Mouse (Mus musculus): ENCODE data around the gene Setd7. TPM values are rescaled to one million over a fixed set of nuclear protein-coding genes. Genes with fewer than 3 reads are reported as not detected.

Gene Setd7
- polyA plus RNA-seq, 1 experiment: 14.1 TPM

- H3K4me1 ChIP-seq (ENCODE audit: control insufficient read depth, insufficient read depth, low read length): no peaks in the 10 kb centered on the region
- H3K4me3 ChIP-seq (ENCODE audit: insufficient read depth, low read depth, low read length): no peak overlapping the region
- WGBS: 72% methylated on average over 4 of the region's 4 CpGs
- DNase-seq: no peak
- TF ChIP-seq CTCF (conservative IDR thresholded peaks at IDR 0.05; ENCODE audit: insufficient read depth, insufficient read length, low read depth, low read length) (no peak), POLR2A (IDR thresholded peaks at IDR 0.05; ENCODE audit: low read depth, low read length) (no peak)
- no peaks in the 10 kb centered on the region for H3K27me3 ChIP-seq (replicated peaks; ENCODE audit: control insufficient read depth, insufficient read depth, low read length)
- no peak overlapping the region for H3K27ac ChIP-seq (ENCODE audit: insufficient read depth, low read depth, low read length)
- H3K36me3 ChIP-seq (ENCODE audit: control insufficient read depth, insufficient read depth, low read length): peaks cover 7% of the 10 kb centered on the region
These were observed 85.0 kb downstream of the Setd7 start for GRCm38 (mm10) chr3:51475706-51476105.

- Histone ChIP-seq H3K36me3 (ENCODE audit: control insufficient read depth, insufficient read depth, low read length) (peaks cover 19% of the 10 kb centered on the region), H3K27me3 (replicated peaks; ENCODE audit: control insufficient read depth, insufficient read depth, low read length) (no peaks in the 10 kb centered on the region), H3K4me1 (ENCODE audit: control insufficient read depth, insufficient read depth, low read length) (no peaks in the 10 kb centered on the region), H3K27ac (ENCODE audit: insufficient read depth, low read depth, low read length) (no peak overlapping the region), H3K4me3 (ENCODE audit: insufficient read depth, low read depth, low read length) (no peak overlapping the region)
- DNase-seq: no peak
- TF ChIP-seq CTCF (conservative IDR thresholded peaks at IDR 0.05; ENCODE audit: insufficient read depth, insufficient read length, low read depth, low read length) (no peak), POLR2A (IDR thresholded peaks at IDR 0.05; ENCODE audit: low read depth, low read length) (no peak)
- 87% methylated on average over 2 of the region's 2 CpGs for WGBS
These were observed 92.1 kb downstream of the Setd7 start for GRCm38 (mm10) chr3:51468530-51468929.

Other genes starting within 250 kb of the Setd7 start
- gene Elf2, start 220.2 kb downstream of the Setd7 start, polyA plus RNA-seq (2012; rRNA removed): 23.5 and 28.1 TPM in 2 replicates
- 0.80 TPM in 1 of 2 replicates, not detected in the other for gene Mgarp, start 164.1 kb downstream of the Setd7 start, polyA plus RNA-seq (2012; rRNA removed)
- gene Ndufc1, start 151.9 kb downstream of the Setd7 start, polyA plus RNA-seq (2012; rRNA removed): 368 and 461 TPM in 2 replicates
- 2.3 and 3.5 TPM in 2 replicates for gene Naa15, start 145.7 kb downstream of the Setd7 start, polyA plus RNA-seq (2012; rRNA removed)
- gene Rab33b, start 77.0 kb downstream of the Setd7 start, polyA plus RNA-seq (2012; rRNA removed): 6.8 and 7.7 TPM in 2 replicates
- gene Mgst2, start 99.5 kb upstream of the Setd7 start, polyA plus RNA-seq (2012; rRNA removed): 0.11 and 0.55 TPM in 2 replicates

Measured in kidney, adult 2 months (tissue).